Mouse (Mus musculus) skeletal muscle tissue, adult 2 months (tissue): ENCODE measurements at regions not wholly inside any gene's neighbourhood (a gene's known extent, or its start where the extent isn't known, plus 50 kb on each side); places are given as distances from the start of the nearest gene placed in this dataset.

Experiments
- DNase-seq: peaks from one replicate; pipeline ENCODE4 v3.0.0-alpha.2; 2012; ENCODE audit warnings: low read depth, low spot score

DNA sequence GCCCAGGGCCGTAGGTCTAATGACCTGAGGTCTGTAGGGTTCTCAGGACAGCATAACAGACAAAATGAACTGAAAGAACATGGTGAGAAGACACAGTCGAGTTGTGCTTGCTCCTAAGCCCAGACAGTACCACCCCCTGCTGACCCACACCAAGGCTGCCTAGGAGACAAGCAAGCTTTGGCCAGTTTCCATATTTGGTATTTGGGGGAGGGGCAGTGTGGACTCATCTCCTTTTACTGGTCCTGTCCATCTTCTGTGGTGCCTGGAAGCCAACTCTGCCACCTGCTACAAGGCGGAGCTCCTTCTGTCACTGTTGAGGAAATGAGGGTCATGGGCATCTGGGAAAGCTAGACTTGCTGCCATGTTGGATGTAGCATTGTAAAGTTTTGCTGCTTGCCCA is 68.9 kb downstream of the Tex29 start:
- no peak for DNase-seq

DNA sequence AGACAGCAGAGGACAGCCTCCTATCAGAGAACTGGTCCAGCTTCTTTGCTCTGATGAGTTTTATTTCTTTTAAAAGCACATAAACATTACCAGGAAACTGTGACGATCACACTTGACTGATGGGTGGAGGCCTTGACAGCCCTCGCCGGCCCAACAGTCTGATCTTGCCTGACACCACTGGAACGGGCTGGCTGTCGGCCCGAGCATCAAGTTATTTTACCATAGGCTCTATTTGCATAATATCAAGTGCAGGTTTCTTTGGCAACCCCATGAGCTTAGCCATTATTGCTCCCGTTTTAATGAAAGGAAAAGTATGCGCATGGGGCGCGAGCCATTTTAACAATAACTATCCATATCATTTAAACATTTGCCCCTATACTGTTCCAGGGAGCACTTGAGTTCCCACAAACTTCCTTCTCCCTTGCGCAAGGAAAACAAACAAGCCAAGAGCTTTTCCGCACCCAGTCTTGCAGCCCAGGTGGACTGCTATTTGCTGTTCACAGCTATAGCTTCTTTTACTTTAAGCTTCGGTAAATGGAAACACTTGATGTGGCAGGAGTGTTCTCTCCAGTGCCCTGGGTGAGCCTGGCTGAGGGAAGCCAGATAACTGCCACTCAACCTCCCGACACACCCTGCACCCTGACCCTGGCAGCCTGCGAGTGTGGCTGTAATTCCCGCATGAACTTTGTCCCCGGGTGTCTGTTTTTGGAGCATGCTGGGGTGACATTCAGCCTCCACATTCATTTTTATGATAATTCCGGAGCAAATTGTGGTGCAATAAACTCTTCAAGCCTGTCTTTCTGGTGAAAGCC is 71.6 kb downstream of the Tex29 start:
- DNase-seq = no peak

DNA sequence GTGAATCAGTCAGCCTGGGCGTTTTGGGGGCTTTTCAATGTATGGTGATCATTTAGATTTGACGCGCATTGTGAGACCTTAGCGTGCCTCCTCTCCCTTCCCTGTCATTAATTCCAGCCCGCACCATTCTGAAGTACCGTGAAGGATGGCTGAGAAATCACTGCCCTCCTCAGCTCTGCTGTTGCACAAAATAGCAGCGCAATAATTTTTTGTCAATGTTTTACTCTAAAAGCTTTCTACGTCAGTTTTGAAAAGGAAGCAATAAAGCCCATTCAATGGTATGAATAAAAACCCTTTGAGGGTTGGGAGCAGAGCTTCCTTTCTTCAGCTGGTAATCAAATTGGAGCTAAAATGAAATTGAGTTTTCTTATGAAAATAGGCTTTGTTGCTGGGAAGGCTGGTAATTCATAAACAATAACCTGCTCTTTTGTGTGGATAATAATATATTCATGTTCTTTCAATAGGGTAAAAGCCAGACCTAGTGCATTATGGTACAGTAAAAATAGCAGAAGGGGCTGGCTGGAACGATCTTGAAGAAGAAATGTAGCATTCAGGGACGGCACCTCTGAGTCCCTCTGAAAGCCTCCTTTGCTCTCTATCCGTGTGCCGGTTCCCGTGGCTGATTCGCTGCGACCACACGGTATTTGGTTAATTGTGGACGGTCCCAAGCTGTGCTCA is 72.3 kb downstream of the Tex29 start:
- DNase-seq = no peak

DNA sequence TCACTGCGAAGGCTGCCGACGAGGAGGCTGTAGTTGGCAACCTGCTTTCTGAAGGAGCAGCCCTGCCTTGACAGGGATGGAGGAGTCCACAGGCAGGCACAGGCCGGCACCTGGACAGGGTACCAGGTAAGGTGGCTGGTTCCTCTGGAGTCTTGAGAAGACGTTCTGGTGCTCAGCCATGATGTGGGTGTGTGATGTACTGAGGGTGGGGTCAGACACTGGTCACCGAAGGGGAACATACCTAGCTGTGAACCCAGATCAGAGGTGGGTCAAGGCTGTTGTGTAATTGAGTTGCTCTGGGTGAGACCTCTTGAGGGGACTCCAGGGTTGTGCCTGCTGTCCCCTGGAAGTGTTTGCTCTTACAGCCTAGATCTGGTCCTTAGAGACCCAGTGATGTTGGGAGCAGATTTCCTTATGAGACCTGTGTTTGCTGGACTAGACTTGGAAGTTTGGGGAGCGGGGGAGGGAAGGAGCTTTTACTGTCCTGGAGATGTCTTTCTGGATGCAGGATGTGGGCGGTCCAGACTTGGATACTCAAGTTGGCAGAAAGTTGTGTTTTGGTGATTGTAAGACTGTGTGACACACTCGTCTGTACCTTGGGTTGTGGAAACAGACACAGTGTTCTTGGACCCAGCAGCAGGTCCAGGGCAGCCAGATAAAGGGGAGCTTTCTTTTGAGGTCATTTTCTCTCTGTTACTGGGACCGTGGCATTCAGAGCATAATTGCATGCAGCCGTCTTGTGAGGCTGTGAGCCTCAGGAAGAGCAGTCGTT is 73.0 kb downstream of the Tex29 start:
- peak; percentile 25 for DNase-seq

DNA sequence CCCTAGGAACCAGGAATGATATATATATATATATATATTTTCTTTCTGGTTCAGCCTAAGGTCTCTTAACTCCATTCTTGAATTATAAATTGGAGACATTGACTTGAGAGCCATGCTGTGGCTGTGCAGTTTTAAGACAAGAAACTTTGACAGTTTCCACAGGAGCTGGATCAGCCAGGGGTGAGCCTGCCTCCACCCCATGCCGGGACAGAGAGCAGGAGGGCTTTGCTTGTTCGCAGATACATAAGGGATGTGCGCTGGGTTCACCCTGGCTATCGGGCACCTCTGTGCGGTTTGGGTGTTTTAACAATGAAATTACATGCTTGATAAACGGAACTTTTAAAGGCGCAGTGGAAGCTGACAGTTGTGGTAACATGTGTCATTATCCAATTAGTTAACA is 73.9 kb downstream of the Tex29 start:
- DNase-seq = no peak

DNA sequence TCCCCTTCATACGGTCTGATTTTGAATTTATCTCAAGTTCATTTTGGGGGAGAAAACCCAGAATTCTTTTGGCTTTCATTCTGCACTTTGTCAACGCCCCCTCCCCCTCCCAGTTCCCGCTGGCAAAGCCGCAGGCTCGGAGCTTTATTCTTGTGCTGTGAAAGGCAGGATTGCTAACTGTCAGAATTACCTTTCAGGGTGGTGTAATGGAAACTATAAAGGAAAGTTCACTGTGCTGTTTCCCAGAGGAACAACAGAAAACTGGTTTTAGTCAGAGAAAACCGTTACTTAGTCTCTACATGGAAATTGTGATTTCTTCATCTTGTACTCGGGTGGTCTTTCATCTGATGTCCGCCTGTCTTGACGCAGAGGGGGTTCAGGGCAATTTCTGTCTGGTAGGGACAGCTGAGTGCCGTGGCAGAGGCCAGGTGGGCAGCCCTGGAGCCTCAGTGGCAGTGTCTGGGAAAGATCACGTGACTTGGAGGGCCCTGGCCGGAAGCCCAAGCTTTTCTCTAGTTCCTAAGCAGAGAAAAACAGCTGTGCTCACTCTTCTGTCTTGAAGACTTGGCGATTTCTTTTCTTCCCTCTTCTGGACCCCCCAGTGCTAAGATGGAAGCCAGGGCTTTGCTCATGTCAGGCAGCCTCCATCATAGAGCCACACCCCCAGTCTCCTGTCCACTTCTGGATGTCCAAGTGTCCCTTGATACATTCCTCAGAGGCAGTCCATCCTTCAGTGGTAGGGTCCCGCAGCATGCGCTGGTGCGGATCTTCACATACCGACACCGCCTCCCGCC is 74.6 kb downstream of the Tex29 start:
- no peak for DNase-seq

DNA sequence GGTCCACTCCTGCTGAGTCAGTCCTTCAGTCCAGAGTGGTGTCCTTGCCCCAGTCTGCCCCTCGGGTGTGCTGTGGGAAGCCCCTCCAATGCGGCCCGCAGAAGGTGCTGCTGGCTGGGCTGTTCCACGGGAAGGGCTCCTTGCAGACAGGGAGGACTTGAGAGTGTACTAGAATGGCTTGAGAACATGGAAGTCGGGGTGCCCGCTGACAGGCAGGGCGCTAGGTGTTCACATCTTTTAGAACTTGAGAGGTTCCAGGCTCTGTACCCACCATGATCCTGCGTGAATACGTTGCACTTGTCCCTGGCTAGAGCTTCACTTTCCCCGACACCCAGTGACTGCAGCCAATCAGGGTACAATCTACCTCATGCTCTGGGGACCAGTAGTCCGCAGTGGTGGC is 75.4 kb downstream of the Tex29 start:
- no peak for DNase-seq

DNA sequence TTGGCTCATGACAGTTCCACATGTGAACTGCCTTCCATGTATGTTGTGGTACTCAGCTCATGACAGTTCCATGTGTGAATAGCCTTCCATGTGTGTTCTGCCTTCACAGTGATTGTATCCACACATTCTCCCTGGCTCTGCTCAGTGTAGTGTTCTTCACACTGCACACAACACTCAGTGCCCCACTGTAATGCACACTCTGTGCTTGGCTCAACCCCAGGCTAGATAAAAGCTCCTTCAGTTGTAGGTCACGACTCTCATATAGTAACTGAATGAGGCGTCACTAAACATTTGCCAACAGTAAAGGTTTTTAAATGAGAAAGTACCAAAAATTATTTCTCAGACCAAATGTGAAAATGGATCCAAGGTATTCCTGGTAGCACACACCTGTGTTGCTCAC is 79.6 kb downstream of the Tex29 start:
- no peak for DNase-seq

DNA sequence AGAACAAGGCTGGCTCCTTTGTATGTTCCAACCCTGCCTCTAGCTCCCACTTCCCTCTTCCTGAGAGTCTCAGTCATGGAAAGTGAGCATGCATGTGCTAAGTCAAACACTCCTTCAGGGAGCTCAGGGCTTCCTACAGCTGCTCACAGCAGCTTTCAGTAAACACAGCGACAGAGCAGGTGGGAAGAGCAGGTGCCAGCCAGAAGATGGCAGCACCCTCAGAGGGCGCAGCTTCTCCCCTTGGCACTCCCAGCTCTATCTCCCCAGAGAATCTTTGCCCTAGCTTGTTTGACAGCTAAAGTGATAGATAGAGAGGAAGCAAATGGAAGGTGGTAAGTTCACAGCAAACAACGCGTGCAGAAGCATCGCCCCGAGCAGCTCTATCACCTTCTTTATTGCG is 82.8 kb downstream of the Tex29 start:
- no peak for DNase-seq

DNA sequence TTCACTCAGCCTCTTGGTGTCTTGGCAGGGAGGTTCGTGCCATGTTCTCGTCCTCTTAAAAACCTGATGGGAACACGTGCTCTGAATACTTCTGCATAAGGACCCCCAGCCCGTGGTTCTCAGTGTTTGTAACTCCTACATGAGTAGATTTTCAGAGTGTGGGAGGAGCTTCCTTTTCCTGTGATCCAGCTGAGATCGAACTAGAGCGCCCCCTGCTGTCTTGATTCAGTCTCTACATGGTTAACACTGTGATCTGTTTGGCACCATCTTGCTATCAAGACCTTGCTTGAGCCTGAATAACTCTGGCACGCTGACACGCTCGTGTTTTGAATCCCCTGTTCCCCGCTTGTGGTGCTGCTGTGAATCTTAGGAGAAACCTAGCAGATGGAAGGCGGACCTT is 83.9 kb downstream of the Tex29 start:
- DNase-seq = peak; percentile 40

DNA sequence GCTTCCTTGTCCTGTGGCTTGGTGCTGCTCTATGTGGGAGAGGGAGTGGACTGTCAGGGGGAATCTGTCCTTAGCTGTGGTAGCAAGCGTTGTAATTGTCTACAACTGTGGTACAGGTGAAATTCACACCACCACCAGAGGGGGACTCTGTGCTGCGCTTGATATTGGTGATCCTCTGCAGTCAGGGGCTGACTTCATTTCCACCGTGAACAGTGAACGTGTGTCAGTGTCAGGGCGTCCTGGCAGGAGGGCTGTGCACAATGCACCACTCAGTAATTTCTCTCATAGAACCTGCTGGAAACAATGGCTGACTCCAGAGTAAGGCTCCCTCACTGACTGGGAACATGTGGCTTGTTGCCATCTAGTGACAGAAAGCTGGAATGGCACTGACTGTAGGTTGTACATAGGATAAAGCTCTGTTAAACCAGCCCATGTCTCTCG is 102.6 kb downstream of the Tex29 start:
- DNase-seq = no peak

DNA sequence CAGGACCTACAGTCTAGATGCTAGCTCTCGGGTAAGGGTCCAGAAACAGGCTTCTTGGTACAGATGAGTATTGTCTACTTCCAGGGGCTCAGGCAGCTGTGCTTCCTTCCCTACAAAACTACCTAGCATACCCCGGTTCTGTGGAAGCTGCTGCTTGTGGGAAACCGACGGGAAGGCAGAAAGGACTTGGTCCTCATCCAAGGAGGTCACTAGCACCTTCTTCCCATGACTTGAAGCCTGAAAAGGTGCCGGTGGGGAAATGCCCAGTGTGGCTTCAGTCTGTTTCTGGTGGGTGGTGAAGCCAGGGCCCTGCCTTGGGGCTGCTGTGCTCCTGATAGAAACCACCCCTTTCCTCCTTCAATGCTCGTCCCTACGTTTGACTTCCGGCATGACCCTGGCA is 107.5 kb downstream of the Tex29 start:
- no peak for DNase-seq

DNA sequence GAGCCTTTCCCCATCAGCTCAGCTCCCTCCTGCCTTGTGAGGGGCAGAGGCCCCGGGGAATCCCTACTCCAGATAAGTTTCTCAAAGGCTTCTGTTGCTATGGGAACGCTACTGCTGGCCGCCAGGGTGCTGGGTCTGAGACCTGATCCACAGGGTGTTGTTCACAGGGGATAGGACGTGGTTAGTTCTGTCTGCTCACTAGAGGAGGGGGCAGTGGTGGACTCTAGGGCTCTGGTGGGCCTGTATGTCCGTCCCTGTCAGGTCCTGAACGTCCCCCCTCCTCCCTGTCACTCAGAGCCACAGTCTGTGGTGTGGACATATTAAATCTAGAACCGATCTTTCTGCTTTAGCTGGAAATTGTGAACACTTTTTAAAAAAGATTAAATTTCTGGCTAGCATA is 116.0 kb downstream of the Tex29 start:
- no peak for DNase-seq

DNA sequence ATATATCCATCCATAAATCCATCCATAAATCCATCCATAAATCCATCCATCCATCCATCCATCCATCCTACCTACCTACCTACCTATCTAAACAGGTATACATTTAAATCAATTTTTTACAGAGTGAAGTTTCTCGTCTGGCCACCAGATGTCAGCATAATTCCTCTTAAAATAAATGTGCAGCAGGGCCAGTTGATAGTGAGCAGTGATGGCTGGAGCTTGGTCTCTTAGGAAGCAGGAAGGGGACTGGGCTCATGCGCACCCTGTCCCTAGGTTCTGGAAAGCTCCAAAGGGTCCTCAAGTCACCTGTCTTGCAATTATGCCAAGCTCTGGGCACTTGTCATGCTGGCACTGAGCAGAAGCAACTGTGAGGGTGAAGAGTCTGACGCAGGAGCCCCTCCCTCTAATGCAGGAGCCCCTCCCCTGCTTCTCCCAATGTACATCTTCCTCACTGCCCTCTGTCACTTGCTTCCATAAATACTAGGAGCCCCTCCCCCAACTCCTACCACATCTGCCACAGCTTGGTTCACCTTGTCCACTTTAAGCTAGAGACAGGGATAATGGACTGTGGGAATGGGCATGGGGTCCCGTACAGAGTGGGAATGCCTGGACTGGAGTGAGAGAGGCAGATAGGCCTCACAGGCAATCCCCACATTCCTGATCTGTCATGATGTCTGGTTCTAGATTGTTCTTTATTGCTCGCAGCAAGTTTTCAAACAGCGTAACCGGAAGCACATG is 116.9 kb downstream of the Tex29 start:
- DNase-seq = peak; percentile 10

DNA sequence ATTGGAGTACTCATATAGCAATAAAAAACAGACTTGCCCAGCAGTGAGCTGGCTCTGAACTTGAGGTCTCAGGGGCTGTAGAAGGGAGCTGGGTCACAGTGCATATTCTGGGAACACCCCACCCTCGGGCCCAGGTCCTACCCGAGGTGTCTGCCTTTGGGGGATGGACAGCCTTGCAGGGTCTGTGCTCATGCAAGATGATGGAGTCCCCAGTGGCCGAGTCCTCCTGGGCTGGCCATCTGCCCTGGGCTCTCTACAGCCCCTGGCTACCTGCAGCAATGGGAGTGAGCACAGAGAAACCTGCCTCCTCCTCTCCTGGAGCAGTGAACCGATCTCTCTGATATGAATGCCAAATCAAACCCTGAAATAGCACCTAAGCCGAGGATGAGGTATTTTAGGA is 117.9 kb downstream of the Tex29 start:
- DNase-seq = no peak

DNA sequence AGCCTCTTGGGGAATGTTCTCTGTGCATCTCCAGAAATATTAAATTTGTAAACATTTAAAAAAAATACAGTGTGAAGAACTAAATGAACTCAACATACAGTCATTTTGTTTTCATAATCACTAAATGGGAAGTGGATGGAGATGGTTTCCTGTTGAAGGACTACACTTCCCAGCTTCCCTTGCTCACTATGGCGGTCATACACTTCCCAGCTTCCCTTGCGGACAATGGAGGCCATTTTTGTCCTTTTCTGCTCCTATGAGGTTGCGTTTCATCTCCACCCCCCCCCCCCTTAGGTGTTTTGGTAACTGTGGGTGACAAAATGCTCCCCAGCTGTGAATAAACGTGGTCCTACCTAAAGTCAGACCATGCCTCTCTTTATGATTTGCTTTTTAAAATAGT is 119.2 kb downstream of the Tex29 start:
- no peak for DNase-seq

DNA sequence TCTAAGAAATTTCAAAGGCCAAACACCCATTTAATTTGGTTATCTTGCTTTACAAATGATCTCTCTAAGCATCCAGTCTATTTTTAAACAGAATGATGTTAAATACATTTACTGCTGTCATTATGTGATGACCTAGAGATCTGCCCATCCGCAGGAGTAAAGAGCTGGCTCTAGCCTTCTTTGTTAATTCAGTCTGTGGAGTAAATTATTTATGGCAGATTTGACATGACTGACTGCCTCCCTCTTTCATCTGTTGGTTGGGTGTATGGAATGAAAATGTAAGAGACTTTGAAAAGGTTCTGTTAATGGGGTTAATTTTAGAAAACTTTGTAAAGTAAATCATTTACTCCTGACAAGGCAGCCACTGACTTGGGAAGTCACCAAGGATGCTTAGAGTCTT is 123.3 kb downstream of the Tex29 start:
- no peak for DNase-seq

DNA sequence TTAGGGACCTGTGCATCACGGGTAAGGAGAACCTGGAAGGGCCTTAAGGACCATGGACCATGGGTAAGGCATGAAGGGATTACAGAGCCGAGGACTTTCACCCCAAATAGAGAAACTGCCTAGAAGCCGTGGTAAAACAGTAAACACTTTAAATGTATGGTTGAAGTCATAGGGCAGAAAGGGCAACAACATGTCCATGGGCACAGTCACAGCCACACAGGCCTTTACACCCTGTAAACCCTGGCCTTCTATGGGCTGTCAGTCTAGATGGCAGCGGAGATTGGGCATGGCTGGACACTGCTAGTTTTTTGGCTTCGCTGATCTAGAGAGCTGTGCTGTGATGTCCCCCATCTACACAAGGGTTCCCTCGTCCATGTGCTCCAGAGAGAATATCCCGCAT is 127.4 kb downstream of the Tex29 start:
- no peak for DNase-seq

DNA sequence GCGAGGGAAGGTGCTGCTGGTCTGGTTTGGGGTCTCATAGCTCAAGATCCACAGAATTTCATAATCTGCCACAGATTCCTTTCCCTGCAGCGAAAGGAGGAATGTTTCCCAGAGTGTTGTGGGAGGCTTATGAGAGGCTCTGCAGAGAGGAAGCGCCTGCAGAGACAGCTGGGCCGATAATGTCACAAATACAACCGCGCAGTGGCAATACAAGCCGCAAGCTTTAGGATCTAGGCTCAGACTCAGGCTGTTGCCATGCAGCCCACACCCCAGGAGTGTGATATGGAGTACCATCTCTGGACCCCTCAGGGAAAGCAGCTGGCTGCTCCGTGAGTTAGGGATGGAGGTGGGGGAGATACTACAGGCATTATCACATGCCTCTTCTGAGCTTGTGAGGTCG is 130.2 kb downstream of the Tex29 start:
- no peak for DNase-seq

DNA sequence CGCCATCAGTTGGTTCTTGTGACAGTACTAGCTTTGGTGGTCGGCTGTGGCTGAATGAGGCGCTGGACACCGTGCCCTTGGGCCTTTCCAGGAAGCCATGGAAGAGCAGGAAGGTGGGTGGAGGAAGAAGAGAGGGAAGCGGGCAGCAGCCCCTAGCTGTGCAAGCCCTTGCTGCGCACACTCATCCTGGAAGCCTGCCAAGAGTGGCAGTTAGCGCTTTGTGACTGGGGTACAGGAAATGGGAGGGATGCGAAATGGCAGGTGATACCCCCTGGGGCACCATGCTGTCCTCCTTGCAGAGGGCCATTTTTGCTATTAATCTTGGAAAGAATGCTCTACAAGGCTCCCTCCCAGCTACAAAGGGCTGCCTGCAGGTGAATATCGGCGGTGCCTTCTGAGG is 133.2 kb downstream of the Tex29 start:
- no peak for DNase-seq

DNA sequence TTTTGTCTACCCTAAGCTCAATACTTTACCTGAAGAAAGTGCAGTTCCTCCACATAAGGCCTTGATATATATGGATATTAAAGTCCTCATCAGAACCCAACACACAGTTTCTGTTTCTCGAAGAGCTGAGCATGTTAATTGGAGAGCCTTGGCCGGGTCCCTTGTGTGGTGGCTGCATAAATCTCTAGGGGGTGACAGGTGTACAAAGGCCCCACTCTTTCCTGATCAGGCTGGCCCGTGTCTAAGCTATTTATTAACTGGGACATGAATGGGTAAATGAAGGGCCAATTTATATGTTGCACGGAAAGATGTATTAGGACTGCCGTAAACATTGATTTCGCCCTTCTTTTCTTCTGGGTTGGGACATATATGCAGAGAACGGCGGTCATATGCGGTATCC is 136.8 kb downstream of the Tex29 start:
- DNase-seq = no peak
